Mouse (Mus musculus): ENCODE measurements at regions not wholly inside any gene's neighbourhood (a gene's known extent, or its start where the extent isn't known, plus 50 kb on each side); places are given as distances from the start of the nearest gene placed in this dataset.

DNA sequence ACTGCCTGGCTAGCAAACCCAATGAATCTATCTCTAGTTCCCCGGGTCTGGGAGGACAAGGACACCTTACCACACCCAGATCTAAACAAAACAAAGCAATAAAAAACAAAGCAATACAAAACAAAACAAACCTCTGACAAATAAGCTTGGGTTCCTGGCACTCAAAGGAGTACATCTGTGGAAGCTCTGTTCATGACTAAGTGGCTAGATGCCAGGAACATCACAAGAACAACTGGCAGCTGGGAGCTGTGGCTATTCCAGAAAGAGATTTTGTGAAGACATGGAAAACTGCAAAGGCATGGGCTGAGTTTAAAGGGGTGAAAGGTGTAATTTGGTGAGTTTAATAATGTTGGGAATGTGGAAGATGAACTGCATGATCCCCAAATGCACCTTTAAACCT, 565.9 kb downstream of the Plekhb2 start:
- in situ Hi-C loops (cut with MboI; ENCODE audit: unreplicated experiment in 2 of 2): no loop called here

DNA sequence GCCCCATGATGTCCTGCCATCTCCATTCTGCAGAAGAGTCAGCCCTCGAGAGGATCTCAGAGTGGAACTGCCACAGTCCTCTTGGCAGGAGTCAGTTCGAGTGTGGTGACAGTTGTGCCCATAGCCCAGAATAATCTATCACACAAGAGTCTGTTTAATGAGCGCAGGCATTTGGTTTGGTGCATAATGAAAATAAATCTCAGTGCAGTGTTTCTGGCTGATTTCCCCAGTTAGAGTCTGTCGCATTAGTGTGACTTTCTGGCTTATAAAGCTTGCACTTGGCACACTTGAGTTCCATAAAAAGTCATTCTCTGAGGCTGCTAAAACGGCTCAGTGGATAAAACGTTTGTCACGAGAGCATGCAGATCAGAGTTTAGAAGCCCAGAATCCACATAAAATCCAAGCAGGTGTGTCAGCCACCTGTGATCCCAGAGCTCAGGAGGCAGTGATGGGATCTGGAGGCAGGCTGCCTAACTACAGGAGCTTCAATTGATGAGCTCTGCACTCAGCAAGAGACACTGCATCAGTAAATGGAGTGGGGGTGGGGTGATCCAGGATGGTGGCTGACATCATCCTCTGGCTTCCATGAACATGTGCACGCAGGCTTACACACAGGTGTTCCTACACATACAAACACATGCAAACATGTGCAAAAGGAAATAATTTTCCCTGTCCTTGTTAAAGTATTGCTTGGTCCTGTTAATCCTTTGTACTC, 578.5 kb downstream of the Plekhb2 start:
- in situ Hi-C loops (cut with MboI; ENCODE audit: unreplicated experiment in 2 of 2): no loop called here

GRCm38 (mm10) chr1:35429471-35429870, 579.7 kb downstream of the Plekhb2 start:
- in situ Hi-C loops (cut with MboI; ENCODE audit: unreplicated experiment in 2 of 2): no loop called here

DNA sequence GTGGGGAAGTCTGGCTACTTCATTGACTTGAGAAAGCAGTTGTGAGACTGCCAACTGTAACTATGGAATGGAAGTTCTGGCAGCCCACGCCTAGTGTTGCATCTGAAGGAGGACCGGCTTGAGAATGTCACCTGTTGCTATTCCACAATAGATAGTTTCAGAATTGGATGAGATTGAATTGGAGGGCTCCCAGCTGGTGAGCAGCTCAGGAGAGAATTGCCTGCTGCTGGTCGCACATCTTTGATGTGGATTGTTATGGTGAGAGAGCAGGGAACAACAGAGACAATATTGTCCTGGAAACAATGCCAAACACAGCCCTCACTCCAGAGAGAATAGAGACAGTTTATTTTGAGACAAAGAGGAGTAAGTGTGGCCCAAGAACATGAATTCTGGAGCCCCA, 585.9 kb downstream of the Plekhb2 start:
- in situ Hi-C loops (cut with MboI; ENCODE audit: unreplicated experiment in 2 of 2): no loop called here

GRCm38 (mm10) chr1:35447345-35447744, 597.6 kb downstream of the Plekhb2 start:
- in situ Hi-C loops (cut with MboI; ENCODE audit: unreplicated experiment in 2 of 2): no loop called here

- in situ Hi-C loops (cut with MboI; ENCODE audit: unreplicated experiment in 2 of 2): no loop called here
Measured at GRCm38 (mm10) chr1:35452441-35453107, 602.8 kb downstream of the Plekhb2 start.

DNA sequence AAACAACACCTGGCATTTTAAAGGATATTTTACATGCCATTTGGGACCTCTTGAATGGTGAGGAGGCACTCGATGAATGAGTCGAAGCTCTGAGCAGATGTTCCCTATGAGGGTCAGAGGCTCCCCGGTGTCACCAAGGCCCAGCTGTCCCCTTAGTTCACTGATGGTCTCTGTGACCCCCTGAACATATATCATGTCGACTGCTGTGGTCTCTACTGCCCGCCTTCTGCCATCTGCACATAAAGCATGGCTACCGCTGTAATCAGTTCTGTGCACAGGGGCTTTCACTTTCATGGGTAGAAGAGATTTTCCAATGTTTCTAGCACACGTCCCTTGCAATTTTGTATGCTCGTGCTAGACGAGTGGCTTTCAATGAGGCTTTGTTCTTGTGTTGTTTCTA, 607.8 kb downstream of the Plekhb2 start:
- in situ Hi-C loops (cut with MboI; ENCODE audit: unreplicated experiment in 2 of 2): no loop called here

DNA sequence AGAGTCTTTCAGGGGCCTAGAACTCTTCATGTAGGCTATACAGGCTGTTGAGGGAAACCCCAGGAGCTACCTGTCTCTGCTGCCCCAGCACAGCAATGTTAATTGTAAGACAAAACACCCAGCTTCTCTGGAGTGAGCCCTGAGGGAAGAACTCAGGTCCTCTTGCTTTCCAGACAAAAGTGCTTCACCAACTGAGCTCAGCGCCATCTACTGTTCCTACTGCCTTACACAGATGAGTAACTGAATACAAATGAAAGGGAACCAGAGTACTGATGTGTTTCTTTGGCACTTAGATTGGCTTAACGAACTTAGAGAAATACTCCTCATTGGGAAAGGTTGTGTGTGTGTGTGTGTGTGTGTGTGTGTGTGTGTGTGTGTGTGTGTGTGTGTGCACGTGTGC, 603.1 kb upstream of the Hs6st1 start:
- in situ Hi-C loops (cut with MboI; ENCODE audit: unreplicated experiment in 2 of 2): no loop called here

- in situ Hi-C loops (cut with MboI; ENCODE audit: unreplicated experiment in 2 of 2): no loop called here
Measured at GRCm38 (mm10) chr1:35469185-35469753, 598.9 kb upstream of the Hs6st1 start.

DNA sequence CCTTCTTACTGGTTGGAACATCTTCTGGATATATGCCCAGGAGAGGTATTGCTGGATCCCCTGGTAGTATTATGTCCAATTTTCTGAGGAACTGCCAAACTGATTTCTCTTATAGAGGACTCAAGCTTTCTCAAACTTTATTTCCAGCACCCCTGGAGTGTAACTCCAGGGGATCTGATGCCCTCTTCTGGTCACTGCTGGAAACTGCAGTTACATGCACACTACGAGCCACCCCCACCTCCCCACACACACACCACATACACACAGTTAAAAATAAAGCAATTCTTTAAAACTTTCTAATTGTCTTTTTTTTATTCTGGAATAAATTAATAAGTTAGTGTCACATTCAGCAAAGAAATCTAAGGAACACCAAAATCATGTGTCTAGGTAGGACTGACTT, 589.9 kb upstream of the Hs6st1 start:
- in situ Hi-C loops (cut with MboI; ENCODE audit: unreplicated experiment in 2 of 2): no loop called here

DNA sequence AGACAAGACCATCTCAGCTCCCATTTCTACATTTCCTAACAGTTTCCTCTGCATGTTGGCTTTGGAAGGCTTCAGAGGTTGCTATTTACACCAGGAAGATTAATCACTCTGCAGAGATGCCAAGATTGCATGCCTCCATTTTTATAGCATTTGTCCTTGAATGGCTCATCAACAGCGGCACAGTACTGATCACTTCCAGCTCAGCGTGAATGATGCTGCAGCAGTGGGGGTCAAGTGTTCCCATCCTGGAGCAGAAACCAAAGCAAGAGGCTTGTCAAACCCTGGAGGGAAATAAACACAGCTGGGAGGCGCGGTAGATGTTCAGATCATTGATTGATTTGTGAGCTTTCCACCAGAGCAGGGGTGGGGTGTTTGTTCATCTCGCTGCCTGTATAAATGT, 572.2 kb upstream of the Hs6st1 start:
- in situ Hi-C loops (cut with MboI; ENCODE audit: unreplicated experiment in 2 of 2): no loop called here

DNA sequence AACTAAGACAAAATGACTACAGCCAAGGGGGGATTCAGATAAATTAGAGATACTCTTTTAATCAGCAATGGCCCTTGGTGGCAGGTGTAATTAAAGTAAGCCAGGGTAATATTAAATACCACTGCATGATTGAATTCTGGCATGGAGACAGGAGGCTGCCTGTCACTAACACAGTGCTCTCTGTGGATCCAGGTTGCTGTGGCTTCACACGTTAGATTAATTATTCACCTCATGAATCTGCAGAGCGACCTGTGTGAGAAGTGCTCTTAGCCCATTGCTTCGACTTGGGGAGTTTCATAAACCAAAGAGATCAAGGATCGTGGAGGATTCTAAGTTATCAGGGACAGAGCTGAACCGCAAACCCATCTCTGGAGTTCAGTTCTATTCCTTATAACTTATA, 545.2 kb upstream of the Hs6st1 start:
- in situ Hi-C loops (cut with MboI; ENCODE audit: unreplicated experiment in 2 of 2): no loop called here

DNA sequence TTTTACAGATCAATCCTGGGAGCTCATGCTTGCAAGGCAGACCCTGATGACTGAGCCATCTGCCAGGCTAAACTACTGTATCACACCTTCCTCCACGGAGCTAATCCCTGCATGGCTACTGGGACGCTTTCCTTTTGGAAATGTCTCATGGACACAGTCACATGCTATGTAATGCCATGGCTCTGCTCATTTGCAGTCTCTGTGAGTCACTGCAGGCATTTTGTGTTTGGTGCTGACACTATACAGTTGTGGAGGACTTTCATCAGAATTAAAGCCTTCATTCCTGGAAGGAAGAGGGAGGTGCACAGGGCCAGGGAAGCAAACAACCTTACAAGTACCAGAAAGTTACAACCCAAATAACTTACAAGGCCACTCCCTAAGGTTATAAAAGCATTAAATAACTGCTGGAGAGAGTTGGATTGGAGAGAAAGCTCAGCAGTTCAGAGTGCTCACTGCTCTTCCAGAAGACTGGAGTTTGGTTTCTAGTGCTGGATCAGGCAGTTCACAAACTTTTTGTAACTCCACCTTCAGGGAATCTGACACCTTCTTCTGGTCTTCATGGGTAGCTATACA, 544.3 kb upstream of the Hs6st1 start:
- in situ Hi-C loops (cut with MboI; ENCODE audit: unreplicated experiment in 2 of 2): no loop called here

DNA sequence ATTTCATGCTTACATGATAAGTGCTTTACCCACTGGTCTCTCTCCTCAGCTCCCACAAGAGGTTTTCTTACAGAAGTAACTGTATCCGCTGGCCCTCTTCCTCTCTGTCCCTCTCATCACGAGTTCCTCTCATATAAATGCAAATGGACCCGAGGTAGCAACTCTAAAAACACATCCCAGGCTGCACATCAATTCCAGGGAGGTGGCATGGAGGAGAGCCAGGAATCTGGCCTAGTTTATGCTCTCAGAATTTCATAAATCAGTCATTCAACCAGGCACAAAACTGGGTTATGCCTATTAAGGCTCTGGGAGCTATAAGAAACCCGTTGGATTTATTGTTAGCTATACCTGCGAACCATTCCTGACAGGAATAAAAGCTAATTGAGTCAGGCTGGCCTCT, 543.4 kb upstream of the Hs6st1 start:
- in situ Hi-C loops (cut with MboI; ENCODE audit: unreplicated experiment in 2 of 2): no loop called here

- in situ Hi-C loops (cut with MboI; ENCODE audit: unreplicated experiment in 2 of 2): no loop called here
Measured at GRCm38 (mm10) chr1:35527750-35528476, 540.3 kb upstream of the Hs6st1 start.

GRCm38 (mm10) chr1:35535470-35535869, 532.7 kb upstream of the Hs6st1 start:
- in situ Hi-C loops (cut with MboI; ENCODE audit: unreplicated experiment in 2 of 2): no loop called here

DNA sequence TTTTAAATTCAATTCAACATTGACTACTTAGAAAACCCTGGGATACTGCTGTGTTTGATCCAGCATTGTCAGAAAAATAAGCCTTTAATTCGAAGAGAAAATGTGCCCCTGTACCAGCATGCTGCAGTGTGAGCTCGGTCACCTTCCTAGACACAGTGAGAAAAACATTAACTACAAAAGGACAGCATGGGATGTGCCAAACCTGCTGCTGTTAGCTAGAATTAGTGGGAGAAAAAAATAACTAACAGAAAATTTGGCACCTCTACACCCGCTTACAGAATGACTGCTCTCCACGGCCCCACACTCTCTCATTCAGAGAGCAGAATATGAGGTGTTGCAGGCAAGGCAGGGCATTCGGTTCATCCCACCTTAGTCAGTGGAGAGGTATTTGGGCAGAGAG, 531.9 kb upstream of the Hs6st1 start:
- in situ Hi-C loops (cut with MboI; ENCODE audit: unreplicated experiment in 2 of 2): no loop called here

DNA sequence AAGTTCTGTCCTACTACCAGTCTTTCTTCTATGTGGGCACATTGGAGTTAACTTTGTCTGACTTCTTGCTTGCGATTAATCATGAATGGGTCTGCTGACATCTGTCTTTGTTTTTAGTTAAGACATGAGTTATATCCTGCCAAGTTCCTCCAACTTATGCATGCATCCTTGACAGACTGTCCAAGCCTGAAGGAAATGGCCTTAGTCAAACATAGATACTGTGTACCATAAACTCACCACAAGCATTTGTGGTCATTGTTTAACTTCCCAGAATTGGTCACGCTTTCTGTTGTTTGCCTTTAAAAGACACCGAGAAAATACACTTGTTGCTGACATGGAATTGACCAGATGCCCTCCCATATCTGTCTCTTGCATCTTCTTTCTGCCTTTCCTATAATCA, 519.4 kb upstream of the Hs6st1 start:
- in situ Hi-C loops (cut with MboI; ENCODE audit: unreplicated experiment in 2 of 2): no loop called here

DNA sequence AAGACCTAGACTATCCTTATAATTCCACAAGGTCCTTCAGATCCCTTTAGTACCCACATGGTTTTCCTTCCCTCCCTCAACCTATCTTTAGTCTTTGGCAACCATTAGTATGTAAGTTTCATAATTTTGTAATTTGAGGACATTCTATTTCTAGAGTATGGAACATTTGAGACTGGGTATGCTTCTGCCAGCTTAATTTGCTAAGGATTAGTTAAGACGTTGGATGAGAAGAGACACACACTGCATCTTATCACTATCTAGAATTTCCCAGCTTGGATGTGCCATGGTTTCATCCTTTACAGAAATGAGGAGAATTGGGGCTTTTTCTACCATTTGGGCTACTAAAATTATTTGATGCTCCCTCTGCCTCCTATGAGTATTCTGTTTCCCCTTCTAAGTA, 516.7 kb upstream of the Hs6st1 start:
- in situ Hi-C loops (cut with MboI; ENCODE audit: unreplicated experiment in 2 of 2): no loop called here

- in situ Hi-C loops (cut with MboI; ENCODE audit: unreplicated experiment in 2 of 2): no loop called here
Measured at GRCm38 (mm10) chr1:35562786-35563185, 505.4 kb upstream of the Hs6st1 start.

- in situ Hi-C loops (cut with MboI; ENCODE audit: unreplicated experiment in 2 of 2): no loop called here
Measured at GRCm38 (mm10) chr1:35575203-35575602, 493.0 kb upstream of the Hs6st1 start.

Measured in v-Abl transformed pro-B cells (cell line).